Mouse (Mus musculus): ENCODE data around the gene Ctdspl.

DNA sequence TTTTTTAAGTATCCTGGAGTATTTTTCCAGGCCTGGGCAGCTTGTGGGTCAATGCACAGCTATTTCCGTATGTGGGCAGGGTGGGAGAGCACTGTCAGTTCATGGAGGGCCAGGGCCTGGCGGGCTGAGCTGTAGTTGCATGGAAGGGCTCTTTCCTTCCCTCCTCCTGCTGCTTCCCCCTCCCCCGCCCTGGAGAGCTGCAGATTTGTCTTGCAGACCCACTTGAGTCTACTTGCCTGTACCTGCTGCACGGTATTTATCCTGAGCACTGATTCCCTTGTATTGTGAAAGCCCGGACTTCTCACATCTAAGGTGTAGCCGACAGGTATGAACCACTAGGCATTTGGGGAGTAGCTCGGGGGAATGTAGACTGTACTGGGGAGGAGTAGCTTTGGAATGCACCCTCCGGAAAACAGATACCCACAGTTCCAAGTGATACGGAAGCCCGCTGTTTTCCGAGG is 49.0 kb downstream of the Ctdspl start:
- TF ChIP-seq CTCF (IDR thresholded peaks at IDR 0.05; ENCODE audit: control insufficient read depth, insufficient read depth, insufficient replicate concordance, low read depth, low read length) (no peak), POLR2A (IDR thresholded peaks at IDR 0.05; ENCODE audit: control insufficient read depth, low read depth, low read length) (no peak)

All from testis, adult 2 months (tissue).